Mouse (Mus musculus) thymus, adult 2 months (tissue): ENCODE measurements at regions not wholly inside any gene's neighbourhood (a gene's known extent, or its start where the extent isn't known, plus 50 kb on each side); places are given as distances from the start of the nearest gene placed in this dataset.

Experiments used
- CTCF ChIP-seq: fragments of 200-500 bp; IDR thresholded peaks from 2 replicates; pipeline ENCODE4 v1.5.1; 2012; ENCODE audit warnings: mild to moderate bottlenecking, control low read depth, low read length, moderate library complexity, borderline replicate concordance; ENCODE audit not compliant: control insufficient read depth, poor library complexity, insufficient read depth; ENCODE audit errors: extremely low read depth
- POLR2A ChIP-seq: fragments of 200-500 bp; IDR thresholded peaks from 2 replicates; pipeline ENCODE4 v1.6.1; 2012; ENCODE audit warnings: mild to moderate bottlenecking, low read length, control low read depth, moderate library complexity; ENCODE audit not compliant: control insufficient read depth, poor library complexity, insufficient read depth; ENCODE audit errors: extremely low read depth

DNA sequence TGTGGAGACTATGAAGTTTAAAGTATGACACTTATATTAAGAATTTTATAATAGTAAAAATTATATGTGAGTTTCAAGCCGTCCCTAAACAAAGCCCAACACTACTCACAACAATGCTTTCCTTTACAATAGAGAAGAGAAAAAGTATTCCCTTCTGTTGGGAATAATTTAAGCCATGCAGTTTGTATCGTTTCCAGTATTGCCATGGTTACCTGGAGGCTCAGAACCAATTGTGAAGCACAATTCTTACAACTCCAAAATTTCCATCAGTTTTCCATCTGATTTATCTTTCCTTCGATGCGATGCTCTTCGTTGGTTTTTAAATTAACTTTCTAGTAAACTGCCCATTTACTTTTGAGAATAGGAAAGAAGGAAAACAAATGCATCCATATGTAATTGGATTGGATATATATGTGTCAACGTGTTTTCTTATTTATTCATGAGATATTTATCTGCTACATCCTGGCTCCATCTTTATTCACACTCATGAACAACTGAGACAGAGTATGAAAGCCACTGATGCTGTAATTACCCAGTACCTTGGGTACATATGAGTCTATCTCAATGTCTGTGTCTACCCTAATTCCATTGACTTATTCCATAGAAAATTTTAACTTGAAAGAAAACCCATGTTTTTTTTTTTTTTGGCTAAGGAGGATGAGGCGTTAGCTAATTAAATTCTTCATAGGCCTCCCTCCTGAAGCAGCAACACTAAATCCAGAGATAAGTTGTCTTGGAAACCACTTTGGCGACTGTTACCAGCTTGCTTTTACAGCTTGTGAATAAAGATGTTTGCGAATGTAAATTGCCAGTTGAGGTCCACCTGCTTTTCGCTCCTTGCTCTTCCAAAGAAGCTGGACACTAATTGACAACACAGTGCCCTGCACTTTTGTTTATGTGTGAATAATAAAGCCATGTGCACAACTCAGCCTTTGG is 72.8 kb upstream of the 4933412E24Rik start:
- TF ChIP-seq POLR2A (no peak), CTCF (no peak)
